Mouse (Mus musculus) embryonic fibroblast, embryonic 13.5 days (primary cell): ENCODE results near the gene Dlgap5. TPM values are rescaled to one million over a fixed set of nuclear protein-coding genes. Genes with fewer than 3 reads are reported as not detected.

Source experiments
- H3K27ac ChIP-seq: 2 replicates; pipeline ENCODE4 v1.5.1; 2012; ENCODE audit warnings: low read length, control low read depth, inconsistent platforms; ENCODE audit not compliant: insufficient read depth
- H3K4me1 ChIP-seq: 2 replicates; pipeline ENCODE4 v1.6.1; 2011; ENCODE audit warnings: low read length; ENCODE audit not compliant: control insufficient read depth, insufficient read depth
- H3K4me3 ChIP-seq: 2 replicates; pipeline ENCODE4 v1.5.1; 2011; ENCODE audit warnings: mild to moderate bottlenecking, control low read depth, low read length; ENCODE audit not compliant: insufficient read depth
- CTCF ChIP-seq: IDR thresholded peaks from 2 replicates; pipeline ENCODE4 v1.5.1; 2011; ENCODE audit warnings: mild to moderate bottlenecking, control low read depth, low read length, moderate library complexity, borderline replicate concordance; ENCODE audit not compliant: insufficient read depth
- POLR2A ChIP-seq: IDR thresholded peaks from 2 replicates; pipeline ENCODE4 v1.6.1; 2011; ENCODE audit warnings: low read depth, mild to moderate bottlenecking, control low read depth, low read length, moderate library complexity
- polyA plus RNA-seq: library from polyadenylated mRNA; stranded (reverse); fragments of >200 nt; gene quantifications from 2 replicates; pipeline ENCODE4 v1.2.4, GENCODE M21; 2011; ENCODE audit warnings: low read depth; ENCODE audit not compliant: missing spikeins, insufficient read length

Gene Dlgap5
- polyA plus RNA-seq, 1 experiment: 28.8 TPM

DNA sequence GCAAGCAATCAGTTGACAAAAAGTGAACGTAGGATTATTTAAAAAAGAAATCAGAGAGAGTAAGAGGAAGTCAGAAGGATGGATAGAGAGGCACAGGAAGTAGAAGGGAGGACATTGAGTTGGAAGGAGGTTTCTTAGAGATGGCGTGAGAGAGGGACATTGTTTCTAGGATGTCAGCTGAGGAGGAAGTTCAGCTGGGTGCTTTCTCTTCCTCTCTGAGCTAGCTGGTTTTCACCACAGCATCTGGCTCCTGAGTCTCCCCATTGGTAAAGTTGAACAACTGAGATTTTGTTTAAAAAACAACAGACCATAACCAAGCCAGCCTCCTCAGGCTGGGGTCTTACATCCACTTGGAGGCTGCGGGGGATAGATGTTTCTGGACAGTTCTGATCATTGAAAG lies 58.6 kb downstream of the Dlgap5 start:
- H3K4me1 ChIP-seq: no peaks in the 10 kb centered on the region
- no peak overlapping the region for H3K4me3 ChIP-seq
- TF ChIP-seq POLR2A (no peak), CTCF (no peak)
- H3K27ac ChIP-seq: no peak overlapping the region

GRCm38 (mm10) chr14:47356622-47357021 lies 61.6 kb downstream of the Dlgap5 start:
- no peak for TF ChIP-seq CTCF
- no peak for TF ChIP-seq POLR2A
- no peak overlapping the region for H3K27ac ChIP-seq
- H3K4me3 ChIP-seq: no peak overlapping the region
- H3K4me1 ChIP-seq: no peaks in the 10 kb centered on the region

- TF ChIP-seq CTCF (no peak), POLR2A (no peak)
- Histone ChIP-seq H3K4me1 (peaks cover 2% of the 10 kb centered on the region), H3K4me3 (no peak overlapping the region), H3K27ac (no peak overlapping the region)
Observed at GRCm38 (mm10) chr14:47354948-47355347, 63.3 kb downstream of the Dlgap5 start.

- Histone ChIP-seq H3K27ac (no peak overlapping the region), H3K4me3 (no peak overlapping the region), H3K4me1 (peaks cover 2% of the 10 kb centered on the region)
- no peak for TF ChIP-seq POLR2A
- peak; percentile 42; the same call in 1 of the 2 replicates for TF ChIP-seq CTCF
Observed at GRCm38 (mm10) chr14:47354111-47354577, 64.1 kb downstream of the Dlgap5 start.

- Histone ChIP-seq H3K4me3 (no peak overlapping the region), H3K4me1 (peaks cover 2% of the 10 kb centered on the region), H3K27ac (no peak overlapping the region)
- no peak for TF ChIP-seq POLR2A
- no peak for TF ChIP-seq CTCF
Observed at GRCm38 (mm10) chr14:47353240-47353639, 65.0 kb downstream of the Dlgap5 start.

DNA sequence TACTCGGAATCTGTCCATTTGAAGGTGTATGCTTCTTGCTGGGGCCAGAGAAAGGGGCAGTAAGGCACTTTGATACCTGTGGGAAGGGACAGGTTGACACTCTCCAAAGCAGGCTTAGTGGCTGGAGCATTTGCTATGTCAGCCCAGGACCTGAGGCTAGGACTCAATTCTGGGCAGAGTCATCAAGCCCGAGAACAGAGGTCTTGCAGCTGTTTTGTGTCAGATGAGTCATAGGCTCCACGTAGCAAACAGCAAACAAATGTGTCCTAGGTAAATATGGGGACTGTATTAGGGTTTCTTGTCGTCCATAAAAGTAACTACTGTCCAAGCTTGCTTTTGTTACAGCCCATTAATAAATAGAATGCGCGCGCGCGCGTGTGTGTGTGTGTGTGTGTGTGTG lies 65.9 kb downstream of the Dlgap5 start:
- no peak for TF ChIP-seq POLR2A
- TF ChIP-seq CTCF: no peak
- Histone ChIP-seq H3K4me3 (no peak overlapping the region), H3K4me1 (peaks cover 2% of the 10 kb centered on the region), H3K27ac (no peak overlapping the region)

GRCm38 (mm10) chr14:47350974-47351373 lies 67.2 kb downstream of the Dlgap5 start:
- H3K4me3 ChIP-seq: no peak overlapping the region
- H3K4me1 ChIP-seq: peaks cover 2% of the 10 kb centered on the region
- H3K27ac ChIP-seq: peak overlapping the region; percentile 91
- TF ChIP-seq CTCF (no peak), POLR2A (no peak)

GRCm38 (mm10) chr14:47346715-47347114 lies 71.5 kb downstream of the Dlgap5 start:
- no peak for TF ChIP-seq CTCF
- no peak for TF ChIP-seq POLR2A
- Histone ChIP-seq H3K4me1 (peaks cover 2% of the 10 kb centered on the region), H3K4me3 (no peak overlapping the region), H3K27ac (no peak overlapping the region)

- Histone ChIP-seq H3K27ac (no peak overlapping the region), H3K4me3 (no peak overlapping the region), H3K4me1 (no peaks in the 10 kb centered on the region)
- no peak for TF ChIP-seq CTCF
- TF ChIP-seq POLR2A: no peak
Observed at GRCm38 (mm10) chr14:47341811-47342291, 76.4 kb downstream of the Dlgap5 start.

DNA sequence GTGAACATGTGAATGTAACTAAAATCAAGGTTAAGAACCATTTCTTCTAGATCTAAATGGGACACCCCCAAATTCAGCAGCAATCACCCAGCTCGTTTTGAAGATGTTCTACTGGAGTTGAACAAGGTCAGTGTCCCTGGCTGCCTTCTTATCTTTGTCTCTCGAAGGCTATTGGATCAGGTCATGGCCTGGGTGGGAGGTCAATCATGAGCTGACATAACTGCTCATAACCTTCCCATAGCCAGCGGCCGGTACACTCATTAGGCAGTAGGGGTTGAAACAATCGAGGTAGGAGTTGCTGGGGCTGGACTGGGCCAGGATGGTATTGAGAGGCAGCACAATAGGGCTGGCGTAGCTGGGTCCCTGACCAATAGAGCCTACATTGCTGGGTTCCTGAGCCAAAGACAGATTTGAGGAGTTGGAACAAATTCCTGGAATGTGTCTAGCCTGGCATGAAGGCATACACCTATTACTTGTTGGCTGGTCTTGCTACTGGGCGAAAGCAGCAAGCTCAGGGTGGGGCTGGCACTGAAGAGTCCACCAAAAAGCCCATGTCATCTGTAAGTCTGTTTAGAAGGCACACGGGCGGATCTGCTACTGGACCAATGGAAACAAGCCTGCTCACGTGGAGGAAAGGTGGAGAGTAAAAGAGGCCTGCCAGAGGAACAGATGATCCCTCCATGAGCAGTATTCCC lies 77.8 kb downstream of the Dlgap5 start:
- Histone ChIP-seq H3K4me1 (no peaks in the 10 kb centered on the region), H3K27ac (no peak overlapping the region), H3K4me3 (no peak overlapping the region)
- no peak for TF ChIP-seq POLR2A
- TF ChIP-seq CTCF: no peak

Other genes with a start within 250 kb of the Dlgap5 start
- 2.4 and 3.1 TPM in 2 replicates for gene Gch1, start 229.0 kb downstream of the Dlgap5 start, polyA plus RNA-seq
- 22.9 and 23.0 TPM in 2 replicates for gene Wdhd1, start 141.6 kb downstream of the Dlgap5 start, polyA plus RNA-seq
- 33.3 and 39.7 TPM in 2 replicates for gene Socs4, start 141.5 kb downstream of the Dlgap5 start, polyA plus RNA-seq
- gene Mapk1ip1l, start 120.1 kb downstream of the Dlgap5 start, polyA plus RNA-seq: 103 and 112 TPM in 2 replicates
- 117 and 150 TPM in 2 replicates for gene Lgals3, start 50.7 kb downstream of the Dlgap5 start, polyA plus RNA-seq
- gene Fbxo34, start 32.0 kb upstream of the Dlgap5 start, polyA plus RNA-seq: 19.4 and 20.3 TPM in 2 replicates
- 7.4 and 10.4 TPM in 2 replicates for gene Atg14, start 152.2 kb upstream of the Dlgap5 start, polyA plus RNA-seq
- 78.3 and 84.5 TPM in 2 replicates for gene Ktn1, start 230.0 kb upstream of the Dlgap5 start, polyA plus RNA-seq